Mouse (Mus musculus): ENCODE measurements around the gene Ptprs. TPM values are rescaled to one million over a fixed set of nuclear protein-coding genes. Genes with fewer than 3 reads are reported as not detected.

The Ptprs gene
- polyA plus RNA-seq, 1 experiment from 2014 or later: 80.1 TPM

GRCm38 (mm10) chr17:56400221-56400620 lies 76.1 kb downstream of the Ptprs start:
- Histone ChIP-seq H3K36me3 (replicated peaks; ENCODE audit: control insufficient read depth, insufficient read depth, low read depth, low read length) (peaks cover 14% of the 10 kb centered on the region), H3K9ac (replicated peaks; ENCODE audit: low read length) (no peak overlapping the region)
- WGBS: 84% methylated on average over 3 of the region's 3 CpGs

GRCm38 (mm10) chr17:56396051-56396450 lies 80.2 kb downstream of the Ptprs start:
- Histone ChIP-seq H3K9ac (replicated peaks; ENCODE audit: low read length) (no peak overlapping the region), H3K4me1 (ENCODE audit: control insufficient read depth, insufficient read depth, low read length) (no peaks in the 10 kb centered on the region), H3K9me3 (replicated peaks; ENCODE audit: control insufficient read depth, low read length) (no peaks in the 10 kb centered on the region), H3K27me3 (ENCODE audit: control insufficient read depth, insufficient read depth, low read length) (no peaks in the 10 kb centered on the region), H3K4me2 (ENCODE audit: low read depth, low read length) (no peak overlapping the region), H3K4me3 (ENCODE audit: low read depth, low read length) (no peak overlapping the region), H3K36me3 (replicated peaks; ENCODE audit: control insufficient read depth, insufficient read depth, low read depth, low read length) (peaks cover 11% of the 10 kb centered on the region), H3K27ac (replicated peaks; ENCODE audit: low read depth, low read length) (no peak overlapping the region)
- no peak for ATAC-seq (replicated peaks; ENCODE audit: insufficient number of reproducible peaks, low FRiP score, low TSS enrichment, low read depth)
- 87% methylated on average over 6 of the region's 6 CpGs for WGBS
- DNase-seq (ENCODE audit: low spot score): no peak

More at GRCm38 (mm10) chr17:56400221-56400620, 76.1 kb downstream of the Ptprs start:
- Histone ChIP-seq H3K9me3 (replicated peaks; ENCODE audit: control insufficient read depth, low read length) (no peaks in the 10 kb centered on the region), H3K27me3 (ENCODE audit: control insufficient read depth, insufficient read depth, low read length) (no peaks in the 10 kb centered on the region), H3K27ac (replicated peaks; ENCODE audit: low read depth, low read length) (no peak overlapping the region), H3K4me3 (ENCODE audit: low read depth, low read length) (no peak overlapping the region), H3K4me1 (ENCODE audit: control insufficient read depth, insufficient read depth, low read length) (no peaks in the 10 kb centered on the region), H3K4me2 (ENCODE audit: low read depth, low read length) (no peak overlapping the region)
- ATAC-seq (replicated peaks; ENCODE audit: insufficient number of reproducible peaks, low FRiP score, low TSS enrichment, low read depth): no peak
- no peak for DNase-seq (ENCODE audit: low spot score)

- Histone ChIP-seq H3K9ac (replicated peaks; ENCODE audit: low read length) (no peak overlapping the region), H3K9me3 (replicated peaks; ENCODE audit: control insufficient read depth, low read length) (no peaks in the 10 kb centered on the region), H3K27ac (replicated peaks; ENCODE audit: low read depth, low read length) (no peak overlapping the region), H3K4me2 (ENCODE audit: low read depth, low read length) (no peak overlapping the region), H3K4me1 (ENCODE audit: control insufficient read depth, insufficient read depth, low read length) (no peaks in the 10 kb centered on the region), H3K36me3 (replicated peaks; ENCODE audit: control insufficient read depth, insufficient read depth, low read depth, low read length) (peaks cover 9% of the 10 kb centered on the region), H3K4me3 (ENCODE audit: low read depth, low read length) (no peak overlapping the region), H3K27me3 (ENCODE audit: control insufficient read depth, insufficient read depth, low read length) (no peaks in the 10 kb centered on the region)
- no peak for ATAC-seq (replicated peaks; ENCODE audit: insufficient number of reproducible peaks, low FRiP score, low TSS enrichment, low read depth)
- no peak for DNase-seq (ENCODE audit: low spot score)
- WGBS: 94% methylated on average over 10 of the region's 10 CpGs
These were observed 82.4 kb downstream of the Ptprs start for GRCm38 (mm10) chr17:56393889-56394288.

DNA sequence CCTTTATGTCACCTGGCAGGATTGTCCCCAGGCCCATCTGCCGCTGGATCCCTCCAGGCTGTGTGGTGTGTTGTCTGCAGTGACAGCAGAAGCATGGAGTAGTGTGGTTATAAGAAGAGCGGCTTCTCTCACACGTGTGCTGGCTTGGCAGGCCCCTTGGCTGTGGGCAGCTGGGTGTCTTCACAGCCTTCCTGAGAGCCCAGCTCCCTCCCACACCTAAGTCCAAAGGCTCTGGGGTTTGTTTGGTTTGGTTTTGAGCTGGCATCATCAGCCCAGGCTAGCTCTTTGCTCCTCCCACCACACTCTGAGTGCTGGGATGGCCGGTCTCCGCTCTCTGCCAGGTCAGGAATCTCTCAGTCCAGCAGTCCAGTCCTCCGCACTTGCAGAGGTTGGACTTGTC lies 83.0 kb downstream of the Ptprs start:
- H3K9me3 ChIP-seq (replicated peaks; ENCODE audit: control insufficient read depth, low read length): no peaks in the 10 kb centered on the region
- H3K36me3 ChIP-seq (replicated peaks; ENCODE audit: control insufficient read depth, insufficient read depth, low read depth, low read length): peaks cover 9% of the 10 kb centered on the region
- ATAC-seq (replicated peaks; ENCODE audit: insufficient number of reproducible peaks, low FRiP score, low TSS enrichment, low read depth) (no peak), DNase-seq (ENCODE audit: low spot score) (no peak)
- no peaks in the 10 kb centered on the region for H3K4me1 ChIP-seq (ENCODE audit: control insufficient read depth, insufficient read depth, low read length)
- H3K27ac ChIP-seq (replicated peaks; ENCODE audit: low read depth, low read length): no peak overlapping the region
- no peak overlapping the region for H3K4me2 ChIP-seq (ENCODE audit: low read depth, low read length)
- H3K4me3 ChIP-seq (ENCODE audit: low read depth, low read length): no peak overlapping the region
- WGBS: 96% methylated on average over 6 of the region's 6 CpGs
- H3K9ac ChIP-seq (replicated peaks; ENCODE audit: low read length): no peak overlapping the region
- H3K27me3 ChIP-seq (ENCODE audit: control insufficient read depth, insufficient read depth, low read length): no peaks in the 10 kb centered on the region

DNA sequence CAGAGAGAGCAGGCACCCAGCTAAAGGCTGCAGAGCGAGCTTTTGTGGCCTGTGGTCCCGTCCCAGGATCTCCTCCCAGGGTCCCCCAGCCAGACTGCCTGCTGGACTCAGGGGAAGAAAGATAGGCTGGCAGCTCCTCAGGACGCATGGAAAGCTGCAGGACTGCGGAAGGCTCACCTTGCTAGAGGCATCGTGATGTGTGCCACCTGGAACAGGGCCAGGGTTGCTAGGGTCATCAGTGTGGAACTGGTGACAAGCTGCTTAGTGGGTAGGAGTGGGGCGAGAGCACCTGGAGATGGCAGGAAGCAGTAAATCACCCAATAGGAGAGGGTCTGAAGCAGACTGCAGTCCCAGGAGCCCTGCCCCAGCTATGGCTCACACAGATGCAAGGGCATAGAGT lies 88.7 kb downstream of the Ptprs start:
- no peak overlapping the region for H3K4me3 ChIP-seq (ENCODE audit: low read depth, low read length)
- H3K9ac ChIP-seq (replicated peaks; ENCODE audit: low read length): no peak overlapping the region
- H3K36me3 ChIP-seq (replicated peaks; ENCODE audit: control insufficient read depth, insufficient read depth, low read depth, low read length): peaks cover 15% of the 10 kb centered on the region
- no peaks in the 10 kb centered on the region for H3K4me1 ChIP-seq (ENCODE audit: control insufficient read depth, insufficient read depth, low read length)
- no peaks in the 10 kb centered on the region for H3K9me3 ChIP-seq (replicated peaks; ENCODE audit: control insufficient read depth, low read length)
- ATAC-seq (replicated peaks; ENCODE audit: insufficient number of reproducible peaks, low FRiP score, low TSS enrichment, low read depth): no peak
- WGBS: 90% methylated on average over 6 of the region's 6 CpGs
- H3K27me3 ChIP-seq (ENCODE audit: control insufficient read depth, insufficient read depth, low read length): no peaks in the 10 kb centered on the region
- no peak overlapping the region for H3K4me2 ChIP-seq (ENCODE audit: low read depth, low read length)
- no peak overlapping the region for H3K27ac ChIP-seq (replicated peaks; ENCODE audit: low read depth, low read length)
- DNase-seq (ENCODE audit: low spot score): no peak

DNA sequence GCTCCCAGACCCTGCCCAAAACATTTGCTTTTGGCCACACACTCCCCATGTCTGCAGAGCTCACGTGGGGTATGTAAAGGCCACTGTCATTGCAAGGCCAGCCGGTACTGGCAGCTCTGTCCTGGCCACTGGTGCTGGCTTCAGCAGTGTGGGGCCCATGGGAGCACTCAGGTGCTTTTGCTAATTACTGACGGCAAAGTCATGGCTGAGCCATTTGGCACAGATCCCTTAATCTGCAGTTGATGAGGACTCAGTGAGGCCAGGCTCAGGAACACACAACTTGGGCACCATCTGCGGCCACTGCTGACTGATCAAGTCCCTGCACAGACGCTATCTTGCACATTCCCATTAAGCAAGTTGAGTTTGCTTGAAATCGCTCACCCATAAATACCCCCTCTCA lies 91.4 kb downstream of the Ptprs start:
- Histone ChIP-seq H3K27me3 (ENCODE audit: control insufficient read depth, insufficient read depth, low read length) (no peaks in the 10 kb centered on the region), H3K4me2 (ENCODE audit: low read depth, low read length) (no peak overlapping the region), H3K27ac (replicated peaks; ENCODE audit: low read depth, low read length) (no peak overlapping the region), H3K4me1 (ENCODE audit: control insufficient read depth, insufficient read depth, low read length) (no peaks in the 10 kb centered on the region), H3K9ac (replicated peaks; ENCODE audit: low read length) (no peak overlapping the region), H3K4me3 (ENCODE audit: low read depth, low read length) (no peak overlapping the region), H3K9me3 (replicated peaks; ENCODE audit: control insufficient read depth, low read length) (no peaks in the 10 kb centered on the region), H3K36me3 (replicated peaks; ENCODE audit: control insufficient read depth, insufficient read depth, low read depth, low read length) (peaks cover 15% of the 10 kb centered on the region)
- no peak for ATAC-seq (replicated peaks; ENCODE audit: insufficient number of reproducible peaks, low FRiP score, low TSS enrichment, low read depth)
- 85% methylated on average over 6 of the region's 6 CpGs for WGBS
- DNase-seq (ENCODE audit: low spot score): no peak

DNA sequence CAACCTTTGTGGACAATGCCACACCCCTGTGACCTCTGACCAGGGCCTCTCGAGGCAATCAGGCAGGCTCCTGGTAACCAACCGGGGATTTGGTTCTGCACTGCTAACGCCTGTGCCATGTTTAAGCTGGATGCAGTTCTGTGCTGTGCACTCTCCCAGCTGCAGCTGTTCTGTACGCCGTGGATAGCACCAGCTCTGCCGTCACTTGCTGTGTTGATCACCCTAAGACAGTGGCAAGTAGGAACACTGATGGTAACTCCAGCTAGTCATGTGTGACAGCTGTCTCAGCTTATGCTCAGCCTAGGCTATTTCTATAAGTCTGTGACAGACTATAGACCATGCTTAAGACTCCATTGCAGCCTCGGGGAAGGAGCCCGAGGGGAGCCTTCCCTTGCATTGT lies 93.3 kb downstream of the Ptprs start:
- no peak overlapping the region for H3K4me3 ChIP-seq (ENCODE audit: low read depth, low read length)
- H3K36me3 ChIP-seq (replicated peaks; ENCODE audit: control insufficient read depth, insufficient read depth, low read depth, low read length): peaks cover 8% of the 10 kb centered on the region
- ATAC-seq (replicated peaks; ENCODE audit: insufficient number of reproducible peaks, low FRiP score, low TSS enrichment, low read depth) (no peak), DNase-seq (ENCODE audit: low spot score) (no peak)
- no peak overlapping the region for H3K27ac ChIP-seq (replicated peaks; ENCODE audit: low read depth, low read length)
- 62% methylated on average over 8 of the region's 8 CpGs for WGBS
- no peaks in the 10 kb centered on the region for H3K4me1 ChIP-seq (ENCODE audit: control insufficient read depth, insufficient read depth, low read length)
- H3K4me2 ChIP-seq (ENCODE audit: low read depth, low read length): no peak overlapping the region
- no peaks in the 10 kb centered on the region for H3K9me3 ChIP-seq (replicated peaks; ENCODE audit: control insufficient read depth, low read length)
- no peak overlapping the region for H3K9ac ChIP-seq (replicated peaks; ENCODE audit: low read length)
- H3K27me3 ChIP-seq (ENCODE audit: control insufficient read depth, insufficient read depth, low read length): no peaks in the 10 kb centered on the region

DNA sequence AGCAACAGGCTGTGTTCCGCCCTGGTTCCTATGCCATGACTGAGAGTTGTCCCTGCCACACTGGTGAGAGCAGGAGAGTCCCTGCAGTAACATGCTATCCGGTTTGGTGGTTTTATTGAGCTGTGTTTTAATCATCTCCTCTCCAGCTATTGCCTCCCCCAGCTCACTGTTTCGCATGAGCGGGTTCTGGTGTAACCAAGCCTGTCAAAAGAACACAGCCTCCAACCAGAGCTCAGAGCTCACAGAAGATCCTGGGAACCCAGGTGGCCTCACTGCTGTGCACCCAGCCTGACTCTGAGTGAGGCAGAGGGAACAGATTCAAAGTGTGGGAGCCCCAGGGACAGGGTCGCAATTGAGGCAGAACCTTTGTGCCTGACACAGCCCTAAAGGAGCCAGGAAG lies 95.1 kb downstream of the Ptprs start:
- Histone ChIP-seq H3K27ac (replicated peaks; ENCODE audit: low read depth, low read length) (no peak overlapping the region), H3K9ac (replicated peaks; ENCODE audit: low read length) (no peak overlapping the region), H3K4me3 (ENCODE audit: low read depth, low read length) (no peak overlapping the region), H3K27me3 (ENCODE audit: control insufficient read depth, insufficient read depth, low read length) (no peaks in the 10 kb centered on the region), H3K4me2 (ENCODE audit: low read depth, low read length) (no peak overlapping the region), H3K9me3 (replicated peaks; ENCODE audit: control insufficient read depth, low read length) (no peaks in the 10 kb centered on the region), H3K4me1 (ENCODE audit: control insufficient read depth, insufficient read depth, low read length) (no peaks in the 10 kb centered on the region), H3K36me3 (replicated peaks; ENCODE audit: control insufficient read depth, insufficient read depth, low read depth, low read length) (peaks cover 2% of the 10 kb centered on the region)
- 89% methylated on average over 5 of the region's 5 CpGs for WGBS
- no peak for ATAC-seq (replicated peaks; ENCODE audit: insufficient number of reproducible peaks, low FRiP score, low TSS enrichment, low read depth)
- no peak for DNase-seq (ENCODE audit: low spot score)
